Mouse (Mus musculus) stomach, embryonic 14.5 days (tissue): ENCODE measurements around the gene Trmt10a. TPM values are rescaled to one million over a fixed set of nuclear protein-coding genes. Genes with fewer than 3 reads are reported as not detected.

Experiments used
- ATAC-seq: fragments of 200-750 bp; cut with Nextera tagmentation; 2 replicates; pipeline ENCODE4 v1.8.0; 2017; ENCODE audit warnings: low read depth, moderate TSS enrichment; ENCODE audit not compliant: insufficient number of reproducible peaks, insufficient read depth, low FRiP score
- H3K27ac ChIP-seq: fragments of 300-500 bp; sonication (generic); 2 replicates; pipeline ENCODE4 v1.5.1; 2014; ENCODE audit warnings: mild to moderate bottlenecking, low read length, moderate library complexity, mixed read lengths
- H3K27me3 ChIP-seq: fragments of 300-500 bp; sonication (generic); 2 replicates; pipeline ENCODE4 v1.6.1; 2014; ENCODE audit warnings: low read length, control low read depth, mixed read lengths; ENCODE audit not compliant: control insufficient read depth, insufficient read depth
- H3K36me3 ChIP-seq: fragments of 300-500 bp; sonication (generic); 2 replicates; pipeline ENCODE4 v1.6.1; 2014; ENCODE audit warnings: mild to moderate bottlenecking, control low read depth, low read length, moderate library complexity, mixed read lengths; ENCODE audit not compliant: control insufficient read depth, insufficient read depth
- H3K4me1 ChIP-seq: fragments of 300-500 bp; sonication (generic); 2 replicates; pipeline ENCODE4 v1.6.1; 2014; ENCODE audit warnings: low read length, control low read depth, mixed read lengths; ENCODE audit not compliant: control insufficient read depth, insufficient read depth
- H3K4me2 ChIP-seq: fragments of 300-500 bp; sonication (generic); replicated peaks from 2 replicates; pipeline ENCODE4 v1.6.1; 2014; ENCODE audit warnings: low read depth, low read length, control low read depth
- H3K4me3 ChIP-seq: fragments of 300-500 bp; sonication (generic); 2 replicates; pipeline ENCODE4 v1.5.1; 2014; ENCODE audit warnings: low read depth, low read length, control low read depth
- H3K9ac ChIP-seq: fragments of 300-500 bp; sonication (generic); replicated peaks from 2 replicates; pipeline ENCODE4 v1.6.1; 2014; ENCODE audit warnings: low read depth, mild to moderate bottlenecking, control low read depth, low read length, moderate library complexity, mixed read lengths
- H3K9me3 ChIP-seq: fragments of 300-500 bp; sonication (generic); 2 replicates; pipeline ENCODE4 v1.6.1; 2016; ENCODE audit warnings: low read depth, low read length, control low read depth; ENCODE audit not compliant: control insufficient read depth
- WGBS: fragments of 180-500 bp; shearing (Covaris S2); extraction: QIAGEN DNeasy Blood & Tissue Kit; methylation state at CpG from one replicate; pipeline ENCODE4 v1.1.7; 2014; 5-methylcytosine and 5-hydroxymethylcytosine counted together
- polyA plus RNA-seq: library from polyadenylated mRNA; unstranded; fragments of >200 nt; fragmentation: Nextera tagmentation; extraction: Ambion mirVana; gene quantifications from 2 replicates; pipeline ENCODE4 v1.2.1, GENCODE M21; 2014

Trmt10a gene
- polyA plus RNA-seq, 1 experiment from 2014 or later = 10.2 TPM

GRCm38 (mm10) chr3:138193683-138194302 is 50.5 kb downstream of the Trmt10a start, which contains the start of gene 4930579F01Rik:
TSS of gene 4930579F01Rik (minus strand) at chr3:138193825.
- WGBS = 78% methylated on average over 15 of the region's 15 CpGs

GRCm38 (mm10) chr3:138197093-138197492 is 53.8 kb downstream of the Trmt10a start:
- no peaks in the 10 kb centered on the region for H3K4me1 ChIP-seq
- H3K27me3 ChIP-seq = no peaks in the 10 kb centered on the region
- H3K9me3 ChIP-seq = no peaks in the 10 kb centered on the region
- no peak overlapping the region for H3K4me3 ChIP-seq
- H3K9ac ChIP-seq = no peak overlapping the region
- WGBS = 83% methylated on average over 14 of the region's 14 CpGs
- no peak overlapping the region for H3K27ac ChIP-seq
- H3K4me2 ChIP-seq = no peak overlapping the region
- ATAC-seq = no peak
- no peaks in the 10 kb centered on the region for H3K36me3 ChIP-seq

More at GRCm38 (mm10) chr3:138193683-138194302, 50.5 kb downstream of the Trmt10a start, which contains the start of gene 4930579F01Rik:
- Histone ChIP-seq H3K4me2 (no peak within 1 kb of the TSS), H3K4me1 (no peaks in the 10 kb centered on the region), H3K9ac (no peak within 1 kb of the TSS), H3K9me3 (no peaks in the 10 kb centered on the region), H3K36me3 (no peaks in the 10 kb centered on the region), H3K27ac (no peak within 1 kb of the TSS), H3K4me3 (no peak within 1 kb of the TSS), H3K27me3 (no peaks in the 10 kb centered on the region)
- no peak for ATAC-seq

GRCm38 (mm10) chr3:138197556-138197955 is 54.3 kb downstream of the Trmt10a start:
- no peak for ATAC-seq
- H3K27me3 ChIP-seq = no peaks in the 10 kb centered on the region

GRCm38 (mm10) chr3:138197973-138198721 is 54.9 kb downstream of the Trmt10a start:
- Histone ChIP-seq H3K4me2 (peak overlapping the region; percentile 45), H3K4me1 (no peaks in the 10 kb centered on the region), H3K27ac (no peak overlapping the region), H3K27me3 (no peaks in the 10 kb centered on the region), H3K9me3 (no peaks in the 10 kb centered on the region), H3K9ac (no peak overlapping the region; the same call in 1 of the 2 replicates), H3K36me3 (no peaks in the 10 kb centered on the region), H3K4me3 (0 out of 2 replicates have a peak overlapping the region, but pooled peaks have one; percentile 8)
- peak; percentile 81; the same call in 1 of the 2 replicates for ATAC-seq
- WGBS = 27% methylated on average over 20 of the region's 20 CpGs

More at GRCm38 (mm10) chr3:138197556-138197955, 54.3 kb downstream of the Trmt10a start:
- WGBS = 66% methylated on average over 9 of the region's 9 CpGs
- Histone ChIP-seq H3K4me3 (no peak overlapping the region), H3K4me2 (no peak overlapping the region), H3K36me3 (no peaks in the 10 kb centered on the region), H3K9ac (no peak overlapping the region), H3K9me3 (no peaks in the 10 kb centered on the region), H3K4me1 (no peaks in the 10 kb centered on the region), H3K27ac (no peak overlapping the region)

- H3K4me2 ChIP-seq = no peak overlapping the region
- no peaks in the 10 kb centered on the region for H3K36me3 ChIP-seq
- WGBS = 70% methylated on average over 7 of the region's 7 CpGs
- no peak overlapping the region for H3K27ac ChIP-seq
- no peak overlapping the region for H3K4me3 ChIP-seq
- H3K9ac ChIP-seq = no peak overlapping the region
- no peaks in the 10 kb centered on the region for H3K4me1 ChIP-seq
- ATAC-seq = no peak
- no peaks in the 10 kb centered on the region for H3K27me3 ChIP-seq
- H3K9me3 ChIP-seq = no peaks in the 10 kb centered on the region
Measured at GRCm38 (mm10) chr3:138198722-138199068, 55.4 kb downstream of the Trmt10a start.

GRCm38 (mm10) chr3:138208821-138209220 is 65.6 kb downstream of the Trmt10a start:
- Histone ChIP-seq H3K4me3 (no peak overlapping the region), H3K9me3 (no peaks in the 10 kb centered on the region), H3K9ac (no peak overlapping the region), H3K36me3 (no peaks in the 10 kb centered on the region), H3K27ac (no peak overlapping the region), H3K27me3 (no peaks in the 10 kb centered on the region), H3K4me1 (no peaks in the 10 kb centered on the region), H3K4me2 (no peak overlapping the region)
- no peak for ATAC-seq
- 89% methylated on average over 3 of the region's 3 CpGs for WGBS

Other genes with a start within 250 kb of the Trmt10a start
- 110 and 119 TPM in 2 replicates for gene Lamtor3, start 224.9 kb upstream of the Trmt10a start, polyA plus RNA-seq
- 12.0 and 14.7 TPM in 2 replicates for gene Dapp1, start 161.9 kb upstream of the Trmt10a start, polyA plus RNA-seq
- gene 1110002E22Rik, start 78.4 kb upstream of the Trmt10a start, polyA plus RNA-seq = 0.04 and 0.16 TPM in 2 replicates
- gene Gm5105, start 76.1 kb upstream of the Trmt10a start, polyA plus RNA-seq = not detected in 2 replicates
- 7.6 and 8.8 TPM in 2 replicates for gene Mttp, start 1.5 kb downstream of the Trmt10a start, polyA plus RNA-seq
- 0.38 and 0.80 TPM in 2 replicates for gene 4930579F01Rik, start 50.4 kb downstream of the Trmt10a start, polyA plus RNA-seq
- gene Adh7, start 74.3 kb downstream of the Trmt10a start, polyA plus RNA-seq = 0.24 and 0.41 TPM in 2 replicates
- gene Adh1, start 117.5 kb downstream of the Trmt10a start, polyA plus RNA-seq = 9.9 and 13.8 TPM in 2 replicates
- not detected in 2 replicates for gene Adh6a, start 169.8 kb downstream of the Trmt10a start, polyA plus RNA-seq
- not detected in 2 replicates for gene Adh6b, start 198.3 kb downstream of the Trmt10a start, polyA plus RNA-seq